Mouse (Mus musculus) CH12.LX (cell line): Measurements from ENCODE around the gene Psmd3. TPM values are rescaled to one million over a fixed set of nuclear protein-coding genes. Genes with fewer than 3 reads are reported as not detected.

Source experiments
- DNase-seq: peaks from one replicate; pipeline ENCODE4 v3.0.0-alpha.2; 2013; ENCODE audit errors: extremely low read depth
- H3K27ac ChIP-seq: 2 replicates; pipeline ENCODE4 v1.5.1; 2012; ENCODE audit warnings: low read depth, mild to moderate bottlenecking, control low read depth, moderate library complexity; ENCODE audit not compliant: insufficient read depth
- H3K27me3 ChIP-seq: replicated peaks from 2 replicates; pipeline ENCODE3; 2012; ENCODE audit warnings: inconsistent platforms
- H3K36me3 ChIP-seq, 2 experiments: replicated peaks in 1 of 2; 2 replicates each; pipeline versions ENCODE3 to v1.6.1; 2012; ENCODE audit warnings: inconsistent platforms in 1 of 2, low read length in 1 of 2, mild to moderate bottlenecking in 1 of 2, mixed read lengths in 1 of 2, moderate library complexity in 1 of 2; ENCODE audit not compliant: control insufficient read depth in 1 of 2, insufficient read depth in 1 of 2
- H3K4me1 ChIP-seq, 2 experiments: 2 replicates each; pipeline ENCODE4 v1.6.1; 2012; ENCODE audit warnings: inconsistent platforms in 1 of 2, moderate library complexity in 1 of 2; ENCODE audit not compliant: insufficient read depth in 2 of 2, control insufficient read depth in 1 of 2
- H3K4me2 ChIP-seq: 2 replicates; pipeline ENCODE4 v1.6.1; 2012; ENCODE audit warnings: low read depth, mild to moderate bottlenecking, control low read depth; ENCODE audit not compliant: poor library complexity, insufficient read depth, severe bottlenecking
- H3K4me3 ChIP-seq, 3 experiments: fragments of 150-350 bp in 1 of 3; sonication (generic) in 1 of 3; replicated peaks in 1 of 3; 2 replicates each; pipeline versions ENCODE3 to v1.5.1; 2011 to 2012; ENCODE audit warnings: low read depth in 2 of 3, low read length in 2 of 3, mild to moderate bottlenecking in 2 of 3, moderate library complexity in 2 of 3, control low read depth in 1 of 3, improper control_type of control experiment in 1 of 3, inconsistent platforms in 1 of 3, mixed read lengths in 1 of 3; ENCODE audit not compliant: poor library complexity in 1 of 3
- H3K79me2 ChIP-seq: replicated peaks from 2 replicates; pipeline ENCODE4 v1.6.1; 2012; ENCODE audit warnings: mild to moderate bottlenecking, moderate library complexity; ENCODE audit not compliant: control insufficient read depth, poor library complexity, insufficient read depth, severe bottlenecking; ENCODE audit errors: extremely low read depth
- H3K9ac ChIP-seq: 2 replicates; pipeline ENCODE4 v1.6.1; 2012; ENCODE audit warnings: low read depth, mild to moderate bottlenecking, control low read depth, moderate library complexity; ENCODE audit not compliant: insufficient read depth
- H3K9me3 ChIP-seq: replicated peaks from 2 replicates; pipeline ENCODE3; 2012; ENCODE audit warnings: low read length, inconsistent platforms, mixed read lengths
- BHLHE40 ChIP-seq: IDR thresholded peaks from 2 replicates; pipeline ENCODE4 v1.6.1; 2011; ENCODE audit warnings: mild to moderate bottlenecking, low read depth, low read length, improper control_type of control experiment
- CHD1 ChIP-seq: IDR thresholded peaks from 2 replicates; pipeline ENCODE4 v1.6.1; 2012; ENCODE audit warnings: low read depth, low read length, improper control_type of control experiment, inconsistent platforms
- CTCF ChIP-seq, 2 experiments: IDR thresholded peaks in 1 of 2; conservative IDR thresholded peaks in 1 of 2; 2 replicates each; pipeline ENCODE4 v1.5.1; 2011 to 2012; ENCODE audit warnings: low read depth in 2 of 2, low read length in 2 of 2, improper control_type of control experiment in 1 of 2, inconsistent platforms in 1 of 2, mild to moderate bottlenecking in 1 of 2, moderate library complexity in 1 of 2
- E2F4 ChIP-seq: IDR thresholded peaks from 2 replicates; pipeline ENCODE4 v1.6.1; 2011; ENCODE audit warnings: low read depth, low read length, improper control_type of control experiment; ENCODE audit not compliant: insufficient replicate concordance
- ELF1 ChIP-seq: IDR thresholded peaks from 2 replicates; pipeline ENCODE4 v1.6.1; 2014; ENCODE audit warnings: low read depth, mild to moderate bottlenecking, inconsistent platforms, low read length, improper control_type of control experiment
- GABPA ChIP-seq: IDR thresholded peaks from 2 replicates; pipeline ENCODE4 v1.6.1; 2012; ENCODE audit warnings: low read depth, low read length, improper control_type of control experiment, inconsistent platforms; ENCODE audit not compliant: insufficient replicate concordance
- IRF4 ChIP-seq: IDR thresholded peaks from 2 replicates; pipeline ENCODE4 v1.6.1; 2014; ENCODE audit warnings: low read depth, mild to moderate bottlenecking, inconsistent platforms, low read length, improper control_type of control experiment
- JUN ChIP-seq: IDR thresholded peaks from 2 replicates; pipeline ENCODE4 v1.6.1; 2011; ENCODE audit warnings: low read depth, mild to moderate bottlenecking, low read length, improper control_type of control experiment, moderate library complexity; ENCODE audit not compliant: insufficient read depth
- KAT2A ChIP-seq: IDR thresholded peaks from 2 replicates; pipeline ENCODE4 v1.6.1; 2012; ENCODE audit warnings: low read length, improper control_type of control experiment, inconsistent platforms; ENCODE audit not compliant: insufficient replicate concordance
- MAFK ChIP-seq: IDR thresholded peaks from 2 replicates; pipeline ENCODE4 v1.6.1; 2011; ENCODE audit warnings: low read length, improper control_type of control experiment; ENCODE audit not compliant: insufficient replicate concordance
- MAZ ChIP-seq: IDR thresholded peaks from 2 replicates; pipeline ENCODE4 v1.6.1; 2012; ENCODE audit warnings: low read depth, mild to moderate bottlenecking, inconsistent platforms, low read length, improper control_type of control experiment, moderate library complexity
- MEF2A ChIP-seq: IDR thresholded peaks from 2 replicates; pipeline ENCODE4 v1.6.1; 2014; ENCODE audit warnings: low read depth, mild to moderate bottlenecking, inconsistent platforms, low read length, improper control_type of control experiment, borderline replicate concordance
- MXI1 ChIP-seq: IDR thresholded peaks from 2 replicates; pipeline ENCODE4 v1.6.1; 2011; ENCODE audit warnings: mild to moderate bottlenecking, low read depth, low read length, improper control_type of control experiment
- POLR2A ChIP-seq: IDR thresholded peaks from 2 replicates; pipeline ENCODE4 v1.6.1; 2011; ENCODE audit warnings: low read depth, mild to moderate bottlenecking, improper control_type of control experiment, low read length
- POLR2AphosphoS2 ChIP-seq: IDR thresholded peaks from 2 replicates; pipeline ENCODE4 v1.6.1; 2011; ENCODE audit warnings: low read depth, low read length, improper control_type of control experiment
- SIN3A ChIP-seq: IDR thresholded peaks from 2 replicates; pipeline ENCODE4 v1.6.1; 2012; ENCODE audit warnings: low read length, improper control_type of control experiment, inconsistent platforms
- TBP ChIP-seq: conservative IDR thresholded peaks from 2 replicates; pipeline ENCODE4 v1.6.1; 2011; ENCODE audit warnings: low read depth, low read length, improper control_type of control experiment
- TCF12 ChIP-seq: IDR thresholded peaks from 2 replicates; pipeline ENCODE4 v1.6.1; 2014; ENCODE audit warnings: low read depth, mild to moderate bottlenecking, inconsistent platforms, low read length, improper control_type of control experiment
- UBTF ChIP-seq: IDR thresholded peaks from 2 replicates; pipeline ENCODE4 v1.6.1; 2012; ENCODE audit warnings: low read depth, mild to moderate bottlenecking, inconsistent platforms, low read length, improper control_type of control experiment, moderate library complexity
- USF1 ChIP-seq: IDR thresholded peaks from 2 replicates; pipeline ENCODE4 v1.6.1; 2014; ENCODE audit warnings: low read depth, mild to moderate bottlenecking, inconsistent platforms, low read length, improper control_type of control experiment
- USF2 ChIP-seq: conservative IDR thresholded peaks from 2 replicates; pipeline ENCODE4 v1.6.1; 2011; ENCODE audit warnings: low read depth, low read length, improper control_type of control experiment
- ZKSCAN1 ChIP-seq: IDR thresholded peaks from 2 replicates; pipeline ENCODE4 v1.6.1; 2012; ENCODE audit warnings: low read depth, inconsistent platforms, low read length, improper control_type of control experiment, borderline replicate concordance
- ZMIZ1 ChIP-seq: IDR thresholded peaks from 2 replicates; pipeline ENCODE4 v1.6.1; 2012; ENCODE audit warnings: low read depth, mild to moderate bottlenecking, inconsistent platforms, low read length, improper control_type of control experiment
- ZNF384 ChIP-seq: IDR thresholded peaks from 2 replicates; pipeline ENCODE4 v1.6.1; 2012; ENCODE audit warnings: low read depth, low read length, improper control_type of control experiment, inconsistent platforms
- dilution Hi-C: fragments of 300-500 bp; cut with MboI; formaldehyde crosslinking; loops from 2 replicates; pipeline ENCODE4 v1.14.3; 2020; ENCODE audit warnings: low sequenced_read_pairs; ENCODE audit not compliant: extremely low pct_unique_long_range_greater_than_20kb, extremely low pct_ligation_motif_present
- in situ Hi-C: fragments of 300-500 bp; cut with MboI; formaldehyde crosslinking; loops from 3 replicates; pipeline ENCODE4 v1.14.3; 2019; ENCODE audit warnings: low sequenced_read_pairs, low pct_ligation_motif_present, low pct_unique_long_range_greater_than_20kb, mixed read lengths
- polyA plus RNA-seq: library from polyadenylated mRNA; unstranded; fragments of >175 nt; gene quantifications from 2 replicates; pipeline ENCODE4 v1.2.1, GENCODE M21; 2012; ENCODE audit warnings: low read depth; ENCODE audit not compliant: insufficient read length
- total RNA-seq, 2 experiments: library from RNA; depleted of rRNA; stranded (reverse); fragments of 300-350 nt in 1 of 2; fragments of >200 nt in 1 of 2; gene quantifications; 2 replicates each; pipeline ENCODE4 v1.2.3; 2012 to 2014

Psmd3 gene
- total and polyA plus RNA-seq, 3 experiments: 166 to 354 (median 291) TPM

- no peak overlapping the region for H3K27ac ChIP-seq
- TF ChIP-seq USF2 (no peak), TBP (no peak), MAFK (no peak), UBTF (no peak), CTCF (conservative IDR thresholded peaks at IDR 0.05 in 1 of 2, IDR thresholded peaks at IDR 0.05 in 1 of 2; ENCODE audit: low read depth in 2 of 2, low read length in 2 of 2) (no peak), MEF2A (no peak), ZNF384 (no peak), KAT2A (no peak), USF1 (no peak), CHD1 (no peak), ZKSCAN1 (no peak), GABPA (no peak), POLR2A (no peak), E2F4 (no peak), TCF12 (no peak)
- TF ChIP-seq, all 38 proteins: peak for 0
- no peak for DNase-seq
- in situ Hi-C loops: loop anchor here (5.0 to 10.0 kb wide), 2 partner anchors 92 to 219 kb away; no protein-coding TSS in a partner anchor
- Histone ChIP-seq H3K9me3 (no peaks in the 10 kb centered on the region), H3K4me3 (no peak overlapping the region), H3K36me3 (peaks cover 61 to 73% of the 10 kb centered on the region in 2 experiments), H3K4me1 (peaks cover 5 to 26% of the 10 kb centered on the region in 2 experiments; a peak in 3 of 4 replicates), H3K27me3 (no peaks in the 10 kb centered on the region), H3K4me2 (no peak overlapping the region), H3K79me2 (no peaks in the 10 kb centered on the region), H3K9ac (no peak overlapping the region)
- dilution Hi-C loops: no loop called here
Measured at GRCm38 (mm10) chr11:98695408-98695807, 13.1 kb downstream of the Psmd3 start.

GRCm38 (mm10) chr11:98696454-98697216, 14.3 kb downstream of the Psmd3 start:
- Histone ChIP-seq H3K4me2 (no peak overlapping the region), H3K27me3 (no peaks in the 10 kb centered on the region), H3K4me3 (no peak overlapping the region), H3K9me3 (no peaks in the 10 kb centered on the region), H3K9ac (no peak overlapping the region), H3K4me1 (peaks cover 8 to 34% of the 10 kb centered on the region in 2 experiments; a peak in 3 of 4 replicates), H3K79me2 (no peaks in the 10 kb centered on the region), H3K27ac (no peak overlapping the region), H3K36me3 (peaks cover 48 to 61% of the 10 kb centered on the region in 2 experiments)
- TF ChIP-seq JUN: no peak
- no peak; the same call in 1 of the 2 replicates for TF ChIP-seq ZMIZ1
- no peak for TF ChIP-seq SIN3A
- TF ChIP-seq USF1: no peak
- TF ChIP-seq BHLHE40: no peak
- no peak for TF ChIP-seq ELF1
- TF ChIP-seq MAZ: no peak
- no peak for TF ChIP-seq UBTF
- no peak for TF ChIP-seq MXI1
- no peak for TF ChIP-seq IRF4
- TF ChIP-seq POLR2AphosphoS2: peak; percentile 71; the same call in 1 of the 2 replicates
- TF ChIP-seq USF2: no peak
- no peak for TF ChIP-seq CHD1
- TF ChIP-seq POLR2A: 0 out of 2 replicates have a peak, but pooled peaks have one; percentile 8
- in situ Hi-C loops (loop anchor here (5.0 to 10.0 kb wide), 2 partner anchors 91 to 218 kb away; no protein-coding TSS in a partner anchor), dilution Hi-C loops (no loop called here)
- no peak for DNase-seq
